9 mouse cellular contexts compared by ENCODE assay signal in genomic region chr7:30333436-30333835, GRCm38 (mm10). TPM values are rescaled to one million over a fixed set of nuclear protein-coding genes. Genes with fewer than 3 reads are reported as not detected.
A peak's percentile ranks its signal among the peaks of the same experiment; 100 is the strongest.
DNase-seq lines count a peak whose midpoint lies in the region; ATAC-seq and TF ChIP-seq lines count a peak whose summit lies in the region.
"Had no signal": no experiment of that assay in that cellular context is flagged by ENCODE, and none has a peak within 500 bp of the region (broad histone marks: within the 10 kb centered on the region; RNA-seq: fewer than 3 reads in every experiment).

No protein-coding gene starts in this region.

- peaks cover 63% of the 10 kb centered on the region for H3K27me3 ChIP-seq in megakaryocyte, embryonic 14.5 days (replicated peaks)
- peaks cover 18% of the 10 kb centered on the region; the same call in 1 of the 2 replicates for H3K27me3 ChIP-seq in intestine, postnatal 0 days (replicated peaks; ENCODE audit: control insufficient read depth, insufficient read depth, low read length)
- H3K27me3 ChIP-seq in stomach, embryonic 15.5 days (replicated peaks) = peaks cover 13% of the 10 kb centered on the region; the same call in 1 of the 2 replicates

- H3K4me3 ChIP-seq in megakaryocyte, embryonic 14.5 days (replicated peaks) = peak overlapping the region; percentile 70
- no peak overlapping the region for H3K4me3 ChIP-seq in intestine, postnatal 0 days (ENCODE audit: low read depth, low read length)
- no peak overlapping the region for H3K4me3 ChIP-seq in lung, adult 2 months (replicated peaks; ENCODE audit: extremely low read depth, low read depth, low read length)
- no peak overlapping the region for H3K4me3 ChIP-seq in stomach, embryonic 15.5 days (replicated peaks)

- H3K4me2 ChIP-seq in intestine, postnatal 0 days (replicated peaks; ENCODE audit: low read depth) = peak overlapping the region; percentile 6; the same call in 1 of the 2 replicates
- no peak overlapping the region for H3K4me2 ChIP-seq in stomach, embryonic 15.5 days

- H3K27ac ChIP-seq in intestine, postnatal 0 days (ENCODE audit: low read depth, low read length) = no peak overlapping the region
- H3K27ac ChIP-seq in stomach, embryonic 15.5 days = 0 out of 2 replicates have a peak overlapping the region, but pooled peaks have one; percentile 16
- H3K27ac ChIP-seq: macrophage had no signal

- H3K9me3 ChIP-seq in megakaryocyte, embryonic 14.5 days = peaks cover 4% of the 10 kb centered on the region
- H3K9me3 ChIP-seq in intestine, postnatal 0 days (ENCODE audit: control insufficient read depth) = no peaks in the 10 kb centered on the region
- no peaks in the 10 kb centered on the region for H3K9me3 ChIP-seq in stomach, embryonic 15.5 days

- peaks cover 41% of the 10 kb centered on the region for H3K4me1 ChIP-seq in megakaryocyte, embryonic 14.5 days
- peaks cover 4% of the 10 kb centered on the region; the same call in 1 of the 2 replicates for H3K4me1 ChIP-seq in intestine, postnatal 0 days (replicated peaks; ENCODE audit: control insufficient read depth, insufficient read depth, low read length)
- H3K4me1 ChIP-seq in lung, adult 2 months (ENCODE audit: control insufficient read depth, insufficient read depth, low read length) = no peaks in the 10 kb centered on the region; the same call in 1 of the 2 replicates
- H3K4me1 ChIP-seq in stomach, embryonic 15.5 days = peaks cover 8% of the 10 kb centered on the region; the same call in 1 of the 2 replicates

- TF ChIP-seq CTCF in intestine, postnatal 0 days (IDR thresholded peaks at IDR 0.05; ENCODE audit: low read depth) = no peak
- no peak for TF ChIP-seq CTCF in lung, adult 2 months (IDR thresholded peaks at IDR 0.05; ENCODE audit: insufficient read depth, low read length)

- no peaks in the 10 kb centered on the region for H3K36me3 ChIP-seq in megakaryocyte, embryonic 14.5 days (replicated peaks; ENCODE audit: low read length)
- H3K36me3 ChIP-seq in intestine, postnatal 0 days (ENCODE audit: control insufficient read depth, insufficient read depth) = no peaks in the 10 kb centered on the region
- no peaks in the 10 kb centered on the region for H3K36me3 ChIP-seq in stomach, embryonic 15.5 days

- no peak overlapping the region for H3K9ac ChIP-seq in intestine, postnatal 0 days (ENCODE audit: low read depth, low read length)
- H3K9ac ChIP-seq in stomach, embryonic 15.5 days = no peak overlapping the region

- no peak for TF ChIP-seq POLR2A in lung, adult 2 months (IDR thresholded peaks at IDR 0.05; ENCODE audit: borderline replicate concordance, extremely low read depth, low read depth, low read length)

- no peak for ATAC-seq in megakaryocyte, adult 5-6 weeks (ENCODE audit: poor library complexity, severe bottlenecking)
- ATAC-seq in intestine, postnatal 0 days = peak; percentile 69
- peak; percentile 45; the same call in 1 of the 2 replicates for ATAC-seq in stomach, embryonic 15.5 days (ENCODE audit: insufficient read depth, low FRiP score, low read depth)

- DNase-seq in adrenal gland, adult 8-10 months = peak; percentile 80
- peak; percentile 77 to 83 for DNase-seq in frontal cortex, postnatal 36 days (ENCODE audit: low spot score in 2 of 2)
- peak; percentile 19 for DNase-seq in lung, adult 2 months
- DNase-seq in embryo, embryonic 10 days (ENCODE audit: low spot score) = no peak

- 17% methylated on average over 4 of the region's 4 CpGs for WGBS in intestine, postnatal 0 days
- WGBS in lung, adult 2 months = 3% methylated on average over 4 of the region's 4 CpGs
- WGBS in stomach, embryonic 15.5 days = 13% methylated on average over 4 of the region's 4 CpGs

RNA-seq across cellular contexts. Expression of gene Sdhaf1, which starts 9.7 kb away (rescaled TPM):
- polyA plus RNA-seq in megakaryocyte, embryonic 14.5 days (2012; ENCODE audit: insufficient read depth, low replicate concordance) = 9.8 and 13.7 TPM in 2 replicates
- total RNA-seq in megakaryocyte, adult 5-6 weeks (2015) = 3.7 and 5.1 TPM in 2 replicates
- total RNA-seq in megakaryocyte, adult 5-6 weeks (2017) = 5.8 and 5.9 TPM in 2 replicates
- total RNA-seq in adrenal gland, adult 8-10 months (2022) = 10 to 100 TPM; 13.9 to 18.4 (median 16.1) TPM
- polyA plus RNA-seq in intestine, postnatal 0 days (2015; fragmentation: Nextera tagmentation; extraction: Ambion mirVana) = 18.3 and 18.8 TPM in 2 replicates
- polyA plus RNA-seq in lung, adult 2 months (2012; rRNA removed) = 14.2 and 21.4 TPM in 2 replicates
- polyA plus RNA-seq in stomach, embryonic 15.5 days (2015; fragmentation: Nextera tagmentation; extraction: Ambion mirVana) = 14.3 and 16.1 TPM in 2 replicates

RNA-seq across cellular contexts. Expression of gene E130208F15Rik, which starts 11.9 kb away (rescaled TPM):
- 0.25 TPM in 1 of 2 replicates, not detected in the other for polyA plus RNA-seq in megakaryocyte, embryonic 14.5 days (2012; ENCODE audit: insufficient read depth, low replicate concordance)
- total RNA-seq in megakaryocyte, adult 5-6 weeks (2015) = 0.11 TPM in 1 of 2 replicates, not detected in the other
- total RNA-seq in megakaryocyte, adult 5-6 weeks (2017) = 0.57 and 0.88 TPM in 2 replicates
- total RNA-seq in adrenal gland, adult 8-10 months (2022) = 1 to 10 TPM in 3 of 4 experiments, under 1 TPM in 1; 0.87 to 2.2 (median 1.8) TPM
- not detected in 2 replicates for polyA plus RNA-seq in intestine, postnatal 0 days (2015; fragmentation: Nextera tagmentation; extraction: Ambion mirVana)
- 0.50 and 0.55 TPM in 2 replicates for polyA plus RNA-seq in lung, adult 2 months (2012; rRNA removed)
- polyA plus RNA-seq in stomach, embryonic 15.5 days (2015; fragmentation: Nextera tagmentation; extraction: Ambion mirVana) = 2.4 and 2.6 TPM in 2 replicates

RNA-seq across cellular contexts. Expression of gene Syne4, which starts 18.8 kb away (rescaled TPM):
- 2.6 TPM in 1 of 2 replicates, not detected in the other for polyA plus RNA-seq in megakaryocyte, embryonic 14.5 days (2012; ENCODE audit: insufficient read depth, low replicate concordance)
- 0.58 and 1.9 TPM in 2 replicates for total RNA-seq in megakaryocyte, adult 5-6 weeks (2015)
- 0.49 and 1.1 TPM in 2 replicates for total RNA-seq in megakaryocyte, adult 5-6 weeks (2017)
- total RNA-seq in adrenal gland, adult 8-10 months (2022) = 100 to 1,000 TPM in 1 of 4 experiments, 10 to 100 TPM in 3; 22.5 to 102 (median 57.8) TPM
- polyA plus RNA-seq in intestine, postnatal 0 days (2015; fragmentation: Nextera tagmentation; extraction: Ambion mirVana) = 12.5 and 16.3 TPM in 2 replicates
- 14.5 and 21.5 TPM in 2 replicates for polyA plus RNA-seq in lung, adult 2 months (2012; rRNA removed)
- 65.2 and 73.8 TPM in 2 replicates for polyA plus RNA-seq in stomach, embryonic 15.5 days (2015; fragmentation: Nextera tagmentation; extraction: Ambion mirVana)

RNA-seq across cellular contexts. Expression of gene Alkbh6, which starts 24.9 kb away (rescaled TPM):
- 78.7 and 108 TPM in 2 replicates for polyA plus RNA-seq in megakaryocyte, embryonic 14.5 days (2012; ENCODE audit: insufficient read depth, low replicate concordance)
- total RNA-seq in megakaryocyte, adult 5-6 weeks (2015) = 18.2 and 24.2 TPM in 2 replicates
- 19.0 and 22.3 TPM in 2 replicates for total RNA-seq in megakaryocyte, adult 5-6 weeks (2017)
- total RNA-seq in adrenal gland, adult 8-10 months (2022) = 100 to 1,000 TPM in 1 of 4 experiments, 10 to 100 TPM in 3; 60.5 to 112 (median 82.7) TPM
- 58.2 and 63.5 TPM in 2 replicates for polyA plus RNA-seq in intestine, postnatal 0 days (2015; fragmentation: Nextera tagmentation; extraction: Ambion mirVana)
- polyA plus RNA-seq in lung, adult 2 months (2012; rRNA removed) = 141 and 163 TPM in 2 replicates
- polyA plus RNA-seq in stomach, embryonic 15.5 days (2015; fragmentation: Nextera tagmentation; extraction: Ambion mirVana) = 63.2 and 72.3 TPM in 2 replicates

RNA-seq across cellular contexts. Expression of gene Lrfn3, which starts 29.1 kb away (rescaled TPM):
- polyA plus RNA-seq in megakaryocyte, embryonic 14.5 days (2012; ENCODE audit: insufficient read depth, low replicate concordance) = not detected in 2 replicates
- total RNA-seq in megakaryocyte, adult 5-6 weeks (2015) = 0.11 TPM in 1 of 2 replicates, not detected in the other
- not detected in 2 replicates for total RNA-seq in megakaryocyte, adult 5-6 weeks (2017)
- 10 to 100 TPM; 11.5 to 15.8 (median 12.7) TPM for total RNA-seq in adrenal gland, adult 8-10 months (2022)
- polyA plus RNA-seq in intestine, postnatal 0 days (2015; fragmentation: Nextera tagmentation; extraction: Ambion mirVana) = 1.1 and 1.8 TPM in 2 replicates
- polyA plus RNA-seq in lung, adult 2 months (2012; rRNA removed) = 8.7 and 10.9 TPM in 2 replicates
- 4.9 and 5.6 TPM in 2 replicates for polyA plus RNA-seq in stomach, embryonic 15.5 days (2015; fragmentation: Nextera tagmentation; extraction: Ambion mirVana)
- polyA plus RNA-seq: macrophage had no signal
